Mouse (Mus musculus): Measurements from ENCODE around the gene Lrrc3c.

The Lrrc3c gene

GRCm38 (mm10) chr11:98597991-98598390 lies at the start of gene Lrrc3c:
Gene Lrrc3c, plus strand, starts transcription at chr11:98598291.
- DNase-seq (ENCODE audit: low read depth), result no peak

DNA sequence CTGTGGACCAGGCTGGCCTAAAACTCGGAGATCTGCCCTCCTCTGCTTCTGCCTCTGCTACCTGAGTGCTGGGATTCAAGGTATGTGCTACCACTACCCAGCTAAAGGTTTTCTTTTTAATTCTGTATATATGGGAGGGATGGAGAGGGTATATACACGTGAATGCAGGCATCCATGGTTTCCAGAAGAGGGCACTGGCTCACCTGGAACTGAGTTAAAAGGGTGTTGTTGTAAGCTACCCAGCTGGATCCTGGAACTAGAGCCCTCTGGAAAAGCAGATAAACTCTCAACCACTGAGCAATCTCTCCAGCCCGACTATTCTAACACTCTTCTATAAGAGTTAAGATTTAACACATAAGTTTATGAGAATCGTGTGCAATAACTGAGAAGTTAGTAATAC lies 48.7 kb upstream of the Lrrc3c start:
- no peak for DNase-seq (ENCODE audit: low read depth)

GRCm38 (mm10) chr11:98550311-98550974 lies 47.6 kb upstream of the Lrrc3c start:
- peak; percentile 93 for DNase-seq (ENCODE audit: low read depth)

- DNase-seq (ENCODE audit: low read depth), result peak; percentile 98
Measured at GRCm38 (mm10) chr11:98550975-98551828, 46.9 kb upstream of the Lrrc3c start, which contains the start of gene Zpbp2. Gene Zpbp2, plus strand, starts transcription at chr11:98551097.

GRCm38 (mm10) chr11:98553966-98554365 lies 44.1 kb upstream of the Lrrc3c start:
- DNase-seq (ENCODE audit: low read depth), result no peak

- DNase-seq (ENCODE audit: low read depth), result peak; percentile 67
Measured at GRCm38 (mm10) chr11:98555124-98555700, 42.9 kb upstream of the Lrrc3c start.

DNA sequence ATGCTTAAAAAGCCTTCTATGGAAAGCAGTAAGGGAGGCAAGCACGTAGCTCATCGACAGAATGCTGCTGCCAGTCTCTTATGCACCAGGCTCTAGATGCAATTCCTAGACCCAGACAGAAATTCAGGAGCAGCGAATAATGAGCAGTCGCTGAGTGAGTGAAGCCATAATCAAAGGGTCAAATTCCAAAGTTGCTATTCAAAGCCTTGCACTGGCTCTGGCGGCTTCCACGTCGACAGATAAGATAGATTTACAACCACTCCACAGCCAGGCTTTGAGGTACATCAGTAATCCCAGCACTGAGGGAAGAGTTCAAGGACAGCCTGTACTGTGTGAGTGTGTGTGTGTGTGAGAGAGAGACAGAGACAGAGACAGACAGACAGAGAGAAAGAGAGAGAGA lies 37.1 kb upstream of the Lrrc3c start:
- DNase-seq (ENCODE audit: low read depth), result no peak

DNA sequence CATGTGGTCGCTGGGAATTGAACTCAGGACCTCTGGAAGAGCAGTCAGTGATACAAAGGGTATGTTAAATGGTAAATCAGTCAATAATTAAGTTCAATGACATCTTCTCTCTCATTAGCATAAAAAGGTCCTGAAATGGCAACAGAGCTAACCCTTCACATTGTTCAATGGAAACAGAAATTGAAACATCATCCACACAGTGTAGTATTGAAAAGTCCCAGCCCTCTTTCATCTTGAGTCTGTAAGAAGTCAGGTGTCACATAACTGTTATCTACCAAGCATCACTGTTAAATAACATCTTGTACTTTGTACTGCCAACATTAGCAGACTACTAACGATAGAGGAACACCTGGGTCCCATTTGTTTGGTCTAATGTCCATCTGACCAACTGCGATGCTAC lies 35.1 kb upstream of the Lrrc3c start:
- peak; percentile 79 for DNase-seq (ENCODE audit: low read depth)

GRCm38 (mm10) chr11:98563921-98564414 lies 34.1 kb upstream of the Lrrc3c start:
- DNase-seq (ENCODE audit: low read depth), result peak; percentile 46

DNA sequence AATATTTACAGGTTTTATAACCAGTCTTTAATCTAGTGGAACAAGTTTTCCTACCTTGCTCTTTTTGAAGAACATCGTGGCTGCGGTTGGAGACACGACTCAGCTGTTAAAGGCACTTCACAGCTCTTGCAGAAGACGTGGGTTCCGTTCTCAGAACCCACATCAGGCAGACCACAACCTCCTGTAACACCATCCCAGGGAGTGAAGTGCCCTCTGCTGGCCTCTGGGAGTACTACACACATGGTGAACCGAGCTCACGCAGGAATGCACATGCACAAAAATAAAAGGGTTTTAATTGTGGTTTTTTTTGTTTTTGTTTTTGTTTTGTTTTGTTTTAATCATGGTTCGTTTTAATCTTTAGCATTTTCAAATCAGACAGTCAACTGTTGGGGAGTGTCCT lies 29.8 kb upstream of the Lrrc3c start:
- peak; percentile 85 for DNase-seq (ENCODE audit: low read depth)

- no peak for DNase-seq (ENCODE audit: low read depth)
Measured at GRCm38 (mm10) chr11:98569461-98569860, 28.6 kb upstream of the Lrrc3c start.

DNA sequence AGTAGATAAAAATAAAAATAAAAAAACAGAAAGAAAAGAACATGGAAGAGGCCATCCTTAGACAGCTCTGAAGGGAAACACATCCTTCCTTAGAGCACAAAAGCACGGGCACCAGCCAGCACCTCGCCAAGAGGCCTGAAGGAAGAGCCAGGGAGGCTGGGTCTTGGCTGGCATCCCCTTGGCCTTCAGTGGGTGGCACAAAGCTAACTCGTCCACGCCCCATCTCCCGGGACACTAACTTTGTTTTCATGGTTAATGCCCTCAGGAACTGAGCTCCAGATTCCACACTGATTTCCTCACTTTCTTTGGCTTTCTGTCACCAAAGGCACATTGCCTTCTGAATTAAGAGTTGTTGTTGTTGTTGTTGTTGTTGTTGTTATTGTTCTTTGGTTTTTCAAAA lies 20.3 kb upstream of the Lrrc3c start:
- no peak for DNase-seq (ENCODE audit: low read depth)

DNA sequence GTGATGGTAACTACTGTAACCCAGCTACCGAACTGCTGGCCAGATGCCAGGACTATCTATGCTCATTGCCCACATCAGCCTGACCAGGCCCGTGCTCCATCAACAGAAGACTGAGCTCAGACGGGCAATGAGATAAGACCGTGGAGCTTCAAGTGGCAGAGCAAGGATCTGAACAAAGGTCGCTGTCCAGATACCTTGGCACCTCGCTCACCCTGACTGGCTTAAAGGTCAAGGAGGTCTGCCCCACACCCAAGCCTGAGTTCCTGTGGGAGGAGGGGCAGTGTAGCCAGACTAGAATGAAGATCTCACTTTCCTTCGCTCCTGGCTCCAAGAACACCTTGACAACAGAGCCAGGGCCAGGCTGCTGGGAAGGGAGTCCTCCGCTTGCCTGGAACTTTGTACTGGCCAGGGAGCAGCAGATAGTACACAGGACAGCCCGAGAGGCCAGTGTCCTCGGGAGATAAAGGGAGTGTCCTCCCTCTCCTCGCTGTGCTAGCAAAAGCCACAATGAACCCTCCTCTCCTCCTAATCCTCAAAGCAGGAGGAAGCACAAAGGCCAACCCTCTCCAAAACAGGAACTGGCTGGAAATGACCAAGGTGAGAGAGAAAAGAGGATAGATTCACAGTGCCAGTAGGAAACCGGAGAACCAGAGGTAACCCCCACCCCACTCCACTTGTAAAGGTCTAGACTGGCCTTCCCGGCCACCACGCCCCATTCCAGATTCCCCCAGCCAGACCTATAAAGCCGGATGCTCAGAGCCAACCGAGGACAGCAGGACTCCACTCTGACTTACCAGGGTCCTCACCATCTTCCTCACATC lies 17.6 kb upstream of the Lrrc3c start:
- no peak for DNase-seq (ENCODE audit: low read depth)

GRCm38 (mm10) chr11:98581286-98582029 lies 16.6 kb upstream of the Lrrc3c start:
- DNase-seq (ENCODE audit: low read depth), result no peak

- DNase-seq (ENCODE audit: low read depth), result no peak
Measured at GRCm38 (mm10) chr11:98582030-98582388, 16.1 kb upstream of the Lrrc3c start.

DNA sequence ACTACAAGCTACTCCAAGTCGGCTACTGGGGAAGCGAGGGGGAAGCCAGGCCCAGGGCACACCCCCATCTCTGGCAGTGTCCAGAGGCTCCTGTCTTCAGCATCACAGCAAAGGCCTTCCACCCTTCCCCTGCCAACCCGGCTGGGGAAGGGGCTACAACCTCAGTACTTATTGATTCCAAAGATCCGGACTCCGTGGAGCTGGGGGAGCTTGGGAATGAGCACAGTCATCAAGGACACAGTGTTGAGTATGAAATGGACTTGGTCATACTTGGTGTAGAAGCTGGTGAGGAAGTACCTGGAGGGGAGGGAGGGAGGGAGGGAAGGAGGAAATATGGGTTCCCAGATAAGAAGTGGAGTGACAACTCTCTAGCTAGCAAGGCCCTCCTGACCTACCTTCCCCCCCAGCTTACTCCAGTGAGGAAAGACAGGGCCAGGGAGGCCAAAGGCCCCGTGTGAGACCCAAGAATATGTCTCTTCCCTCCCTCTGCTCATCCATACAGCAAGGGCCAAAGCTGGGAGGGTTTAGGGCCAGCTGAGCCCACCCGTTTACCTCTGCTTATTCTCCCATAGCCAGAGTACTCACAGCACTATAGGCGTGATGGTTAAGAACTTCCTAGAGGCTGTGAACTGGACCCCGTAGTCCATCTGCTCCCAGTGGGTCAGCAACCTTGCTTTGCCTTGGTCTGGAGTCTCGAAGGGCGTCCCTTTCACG lies 15.4 kb upstream of the Lrrc3c start:
- DNase-seq (ENCODE audit: low read depth), result no peak

GRCm38 (mm10) chr11:98583265-98583552 lies 14.9 kb upstream of the Lrrc3c start:
- no peak for DNase-seq (ENCODE audit: low read depth)

DNA sequence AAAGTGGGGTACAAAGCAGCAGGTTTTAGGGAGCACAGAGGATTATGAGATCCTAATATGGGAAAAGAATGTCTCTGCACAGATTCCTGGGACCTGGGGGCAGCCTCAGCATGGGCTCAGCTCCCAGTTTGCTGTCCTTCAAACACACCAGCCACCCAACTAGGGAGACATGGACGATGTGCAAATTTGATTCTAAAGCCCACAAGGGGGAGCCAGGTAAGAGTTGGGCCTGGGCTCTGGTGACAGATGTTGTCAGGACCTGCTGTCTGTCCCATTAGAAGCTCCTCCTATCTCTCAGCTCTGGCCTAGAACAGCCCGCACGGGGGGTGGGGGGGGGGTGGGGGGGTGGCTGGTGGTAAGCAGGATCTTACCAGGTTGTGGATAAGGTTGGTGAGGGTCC lies 14.5 kb upstream of the Lrrc3c start:
- peak; percentile 58 for DNase-seq (ENCODE audit: low read depth)

DNA sequence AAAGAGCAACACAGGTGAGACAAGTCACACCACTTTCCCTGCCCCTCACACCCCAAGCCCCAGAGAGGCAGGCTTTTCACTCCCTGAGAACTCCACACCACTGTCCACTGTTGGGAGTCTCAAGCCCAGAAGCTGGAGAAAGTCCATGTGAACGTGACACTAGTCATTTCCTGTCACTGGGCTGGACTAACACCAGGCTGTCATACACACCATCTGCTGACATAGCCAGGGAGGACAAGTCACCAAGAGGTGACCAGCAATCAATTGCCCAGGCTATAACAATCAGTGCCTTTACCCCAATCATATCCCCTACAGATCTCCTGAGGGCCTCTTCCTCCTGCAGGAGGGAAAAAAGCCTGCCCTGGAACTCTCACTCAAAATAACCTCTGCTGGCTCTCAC lies 13.9 kb upstream of the Lrrc3c start:
- DNase-seq (ENCODE audit: low read depth), result no peak

DNA sequence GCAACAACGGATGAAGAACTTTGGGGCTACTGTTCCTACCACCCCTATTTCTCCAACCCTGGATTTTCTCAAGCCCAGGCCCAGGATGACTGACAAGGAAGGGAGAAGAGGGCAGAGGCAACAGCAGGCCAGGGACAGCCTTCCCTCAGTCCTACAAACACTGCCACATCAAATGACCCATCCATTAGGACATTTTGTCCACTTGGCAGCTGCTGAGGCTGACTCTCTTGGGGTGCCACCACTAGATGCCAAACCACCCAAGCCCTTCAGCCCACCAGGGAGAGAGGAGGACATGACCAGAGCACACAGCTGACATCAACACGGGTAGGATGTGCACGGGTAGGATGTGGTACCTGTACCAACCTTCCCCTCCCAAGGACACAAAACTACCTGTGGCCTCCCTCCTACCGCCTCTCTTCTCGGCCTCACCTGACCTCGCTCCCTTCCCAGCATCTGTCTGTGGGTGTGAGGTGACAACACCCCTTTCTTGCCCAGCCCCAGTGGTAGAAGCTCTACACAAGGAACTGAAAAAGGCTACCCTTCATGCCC lies 13.4 kb upstream of the Lrrc3c start:
- no peak for DNase-seq (ENCODE audit: low read depth)
